14 mouse cellular contexts compared by ENCODE assay signal in genomic region chr2:5043476-5043761, GRCm38 (mm10).
"Had no signal": no experiment of that assay in that cellular context is flagged by ENCODE, and none has a peak within 500 bp of the region (broad histone marks: within the 10 kb centered on the region; RNA-seq: fewer than 3 reads in every experiment).

No protein-coding gene starts in this region.

- H3K9me3 ChIP-seq: limb, embryonic 13.5 days; megakaryocyte, embryonic 14.5 days; midbrain, embryonic 15.5 days had no signal

- H3K4me3 ChIP-seq: layer of hippocampus, adult 2 months; limb, embryonic 13.5 days; midbrain, embryonic 15.5 days had no signal

- H3K36me3 ChIP-seq: limb, embryonic 13.5 days; midbrain, embryonic 15.5 days had no signal

- H3K27ac ChIP-seq: kidney, postnatal 0 days; layer of hippocampus, adult 2 months; limb, embryonic 13.5 days; midbrain, embryonic 15.5 days; stomach, postnatal 0 days had no signal

- DNase-seq: kidney, adult 11 months; kidney, adult 9 months; kidney, postnatal 4 days; lung, adult 18-20 months; lung, postnatal 4 days; right cerebral cortex, postnatal 14 days had no signal

- H3K9ac ChIP-seq: limb, embryonic 13.5 days; midbrain, embryonic 15.5 days had no signal

- ATAC-seq: lung, postnatal 0 days; midbrain, embryonic 15.5 days had no signal

- H3K27me3 ChIP-seq: limb, embryonic 13.5 days; megakaryocyte, embryonic 14.5 days; midbrain, embryonic 15.5 days had no signal

- H3K4me2 ChIP-seq: limb, embryonic 13.5 days; midbrain, embryonic 11.5 days; midbrain, embryonic 15.5 days had no signal
